Mouse (Mus musculus) left cerebral cortex, adult 2 months (tissue): Measurements from ENCODE around the gene Rab10. TPM values are rescaled to one million over a fixed set of nuclear protein-coding genes. Genes with fewer than 3 reads are reported as not detected.
"Not testable (repeated sequence)": the region's sequence is repeated elsewhere in the genome, so short reads cannot be mapped to it uniquely, and the experiment has no call there.

Source experiments
- DNase-seq, 2 experiments: peaks; one replicate each; pipeline ENCODE4 v3.0.0; 2021 to 2022; ENCODE audit warnings: low spot score in 2 of 2, mixed read lengths in 1 of 2; ENCODE audit errors: extremely low spot score in 1 of 2
- H3K27ac ChIP-seq: fragments of 200-600 bp; 2 replicates; pipeline ENCODE4 v1.8.1; 2022
- H3K4me3 ChIP-seq: fragments of 200-600 bp; 2 replicates; pipeline ENCODE4 v1.8.1; 2022
- CTCF ChIP-seq: fragments of 200-600 bp; IDR thresholded peaks from 2 replicates; pipeline ENCODE4 v1.8.1; 2022; ENCODE audit warnings: antibody characterized with exemption, mild to moderate bottlenecking, moderate library complexity
- intact Hi-C: fragments of 180-260 bp; cut with DNase I; formaldehyde crosslinking; loops from one replicate; pipeline ENCODE4 v1.15.1; 2025
- total RNA-seq, 2 experiments: library from RNA; stranded (reverse); gene quantifications; 2 replicates each; pipeline ENCODE4 v1.2.3; 2021

Rab10 gene
- total RNA-seq, 2 experiments from 2014 or later: 132 to 134 TPM

DNA sequence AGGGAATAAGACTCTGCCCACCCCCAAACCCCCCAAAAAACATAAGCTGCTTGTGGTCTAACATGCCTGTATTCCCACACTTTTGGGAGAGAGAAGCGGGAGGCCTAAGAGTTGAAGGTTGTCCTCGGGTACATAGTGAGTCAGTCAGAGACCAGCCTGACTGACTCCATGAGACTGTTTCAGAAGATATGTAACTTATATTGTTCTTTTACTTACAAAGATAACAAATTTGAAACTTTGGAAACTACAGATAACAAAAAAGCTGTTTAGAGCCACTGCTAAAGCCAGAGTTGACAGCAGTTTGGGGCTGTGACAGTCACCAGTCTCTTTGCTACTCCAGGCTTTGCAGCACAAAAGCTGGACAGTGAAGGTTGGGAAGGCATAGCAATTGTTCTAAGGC is 15.5 kb upstream of the Rab10 start:
- no peak for TF ChIP-seq CTCF
- no peak for DNase-seq
- intact Hi-C loops: no loop called here

DNA sequence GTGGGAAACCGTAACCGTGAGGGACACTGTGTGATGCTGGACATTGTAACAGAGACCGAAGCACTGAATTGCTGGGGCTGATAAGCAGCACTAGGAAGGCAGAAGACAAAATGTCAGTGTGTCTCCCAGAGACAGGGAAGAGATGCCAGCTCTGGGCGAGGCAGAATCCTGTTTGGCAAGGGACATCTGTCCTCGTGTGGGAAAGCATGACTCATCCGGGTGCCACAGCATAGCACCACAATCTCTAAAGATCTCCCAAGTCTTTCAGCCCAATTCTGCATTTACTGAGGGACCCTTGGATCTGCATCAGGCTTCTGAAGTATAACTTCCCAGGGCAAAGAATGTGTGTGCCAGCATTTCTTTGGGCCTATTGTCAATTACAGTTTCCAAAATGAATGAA is 13.5 kb upstream of the Rab10 start:
- peak; percentile 34 to 55 for DNase-seq
- intact Hi-C loops: no loop called here
- Histone ChIP-seq H3K27ac (peak overlapping the region; percentile 59), H3K4me3 (no peak overlapping the region)
- TF ChIP-seq CTCF: no peak

More for the DNA sequence above, 15.5 kb upstream of the Rab10 start:
- Histone ChIP-seq H3K27ac (no peak overlapping the region), H3K4me3 (no peak overlapping the region)

DNA sequence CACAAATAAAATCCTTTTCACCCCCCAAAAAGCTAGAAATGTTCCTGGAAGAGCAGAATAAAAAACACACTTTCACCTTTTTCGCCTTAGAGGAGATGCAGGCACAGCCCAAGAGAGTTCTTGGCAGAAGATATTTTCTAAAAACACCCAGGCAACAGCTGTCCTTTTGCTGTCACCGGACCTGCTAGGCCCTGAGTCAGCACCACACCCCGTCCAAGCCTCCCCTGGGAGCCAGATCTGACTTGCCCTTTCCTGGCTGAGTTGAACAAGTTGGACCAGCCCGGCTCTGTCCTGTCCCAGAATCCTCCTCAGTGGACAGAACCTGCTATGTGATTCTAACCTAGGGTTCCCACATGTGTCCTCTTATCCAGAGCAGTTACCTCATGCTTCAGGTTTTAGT is 9.6 kb upstream of the Rab10 start:
- DNase-seq: no peak
- Histone ChIP-seq H3K27ac (no peak overlapping the region), H3K4me3 (no peak overlapping the region)
- intact Hi-C loops: no loop called here
- no peak for TF ChIP-seq CTCF

DNA sequence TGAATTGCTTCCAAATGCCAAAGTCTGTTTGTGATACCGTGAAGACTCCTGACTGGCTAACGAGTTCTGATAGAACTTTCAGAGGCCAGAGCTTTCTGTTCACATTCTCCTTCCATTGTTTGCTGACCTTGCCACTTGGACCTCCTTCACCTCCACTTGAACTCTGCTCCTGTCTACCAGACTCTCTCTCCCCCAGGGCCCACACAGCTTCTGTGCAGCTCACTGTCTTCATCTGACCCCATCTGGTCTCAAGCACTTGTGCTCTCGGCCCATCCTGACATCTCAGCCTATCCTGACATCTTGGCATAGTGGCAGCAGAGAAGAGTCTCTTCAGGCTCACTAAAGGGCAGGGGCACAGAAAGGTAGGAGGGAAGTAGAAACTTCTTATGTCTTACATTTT is 7.2 kb upstream of the Rab10 start:
- intact Hi-C loops: no loop called here
- Histone ChIP-seq H3K27ac (no peak overlapping the region), H3K4me3 (no peak overlapping the region)
- no peak for TF ChIP-seq CTCF
- no peak for DNase-seq

DNA sequence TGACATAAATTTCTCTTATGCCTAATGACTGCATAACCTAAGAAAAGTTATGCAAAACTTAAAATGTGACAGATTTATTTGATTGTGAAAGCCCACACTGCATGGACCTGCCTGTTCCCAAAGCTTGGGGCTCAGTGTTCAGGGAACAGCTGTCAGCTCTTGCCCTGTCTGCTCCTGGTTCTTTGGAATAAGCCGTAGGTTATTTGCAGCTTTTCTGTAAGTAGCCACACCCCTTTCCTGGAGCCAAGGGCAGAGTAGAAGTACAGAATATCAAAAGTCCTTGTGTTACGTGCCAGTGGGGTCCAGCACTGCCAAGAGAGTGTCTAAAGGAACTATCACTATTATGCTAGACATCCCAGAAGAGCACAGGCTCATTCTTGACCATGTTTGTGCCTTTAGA is 6.3 kb upstream of the Rab10 start:
- intact Hi-C loops: no loop called here
- no peak for TF ChIP-seq CTCF
- no peak overlapping the region for H3K27ac ChIP-seq
- DNase-seq: no peak
- H3K4me3 ChIP-seq: no peak overlapping the region

DNA sequence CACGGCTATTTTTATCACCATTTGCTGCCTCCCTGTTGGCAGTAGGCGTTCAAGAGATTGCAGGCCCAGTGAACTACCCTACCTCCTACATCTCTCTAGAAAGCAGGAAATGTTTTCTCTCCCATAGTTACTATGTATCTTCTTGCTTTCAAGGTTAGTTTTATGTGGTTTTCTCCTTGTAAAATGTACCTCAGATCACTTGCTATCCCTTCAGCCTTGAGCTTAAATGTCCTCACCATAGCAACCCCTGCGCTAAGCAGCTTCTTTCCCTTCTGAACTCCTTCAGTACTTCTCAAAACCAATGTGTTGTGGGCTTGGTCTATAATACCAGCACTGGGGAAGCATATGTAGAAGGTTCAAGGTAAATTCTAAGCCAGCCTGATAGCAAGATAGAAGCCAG is 3.1 kb upstream of the Rab10 start:
- DNase-seq: no peak
- Histone ChIP-seq H3K27ac (no peak overlapping the region), H3K4me3 (no peak overlapping the region)
- intact Hi-C loops: loop anchor here (5.0 kb wide), 1 partner anchor 114 kb away; the partner anchor contains the start of gene Asxl2
- TF ChIP-seq CTCF: no peak

DNA sequence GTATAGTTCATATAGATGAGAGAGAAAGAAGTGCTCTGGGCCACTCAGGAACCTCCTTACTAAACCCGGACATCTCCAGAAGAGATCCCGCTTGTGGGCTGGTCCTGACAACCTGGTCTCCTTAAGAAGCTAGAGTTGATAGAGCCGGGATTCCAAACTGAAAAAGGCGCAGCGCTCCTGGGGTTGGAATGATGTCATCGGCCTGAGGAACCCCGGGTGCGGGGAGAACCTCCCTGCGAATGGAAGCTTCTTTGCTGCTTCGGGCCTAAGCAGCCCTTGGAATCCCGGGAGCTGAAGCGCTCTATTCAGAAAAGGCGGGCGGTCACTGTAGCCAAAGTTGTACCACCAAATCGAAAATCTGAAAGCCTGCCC is 538 bp upstream of the Rab10 start:
- no peak for DNase-seq
- intact Hi-C loops: loop anchor here (1.0 to 5.0 kb wide), 2 partner anchors 75 to 117 kb away; partner anchors contain the start of gene Asxl2

DNA sequence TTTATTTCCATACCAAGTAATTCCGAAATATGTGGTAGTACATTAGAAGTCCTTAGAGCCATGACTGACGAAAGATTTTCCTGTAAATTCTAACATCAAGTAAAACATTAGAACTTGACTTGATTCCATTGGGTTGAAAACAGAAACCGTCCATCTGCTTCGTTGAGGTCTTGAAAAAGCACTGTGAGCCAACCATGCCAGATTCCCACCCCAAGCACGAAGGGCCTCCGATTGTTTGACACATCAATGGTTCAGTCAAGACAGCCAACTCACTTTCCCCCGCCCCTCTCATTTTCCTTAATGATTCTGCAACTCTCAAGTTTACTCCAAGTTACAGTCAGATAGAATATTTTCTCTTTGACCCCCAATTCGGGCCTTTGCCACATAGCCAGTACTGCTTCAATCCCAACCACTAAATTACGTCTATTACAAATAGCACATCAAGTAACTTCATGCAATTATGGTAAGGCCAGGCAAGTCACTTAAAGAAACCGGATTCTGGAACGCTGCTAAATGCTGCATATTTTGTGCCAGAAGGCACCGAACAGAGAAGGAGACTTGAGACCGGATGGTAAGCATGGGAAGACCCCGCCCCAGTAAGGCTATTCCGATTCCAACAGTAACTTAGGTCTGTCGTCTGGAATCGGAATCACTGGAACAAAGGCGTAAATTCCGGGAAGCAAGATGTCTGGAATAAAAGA is 1.1 kb downstream of the Rab10 start:
- Histone ChIP-seq H3K4me3 (peak overlapping the region; percentile 99), H3K27ac (peak overlapping the region; percentile 94)
- DNase-seq: no peak
- TF ChIP-seq CTCF: no peak
- intact Hi-C loops: loop anchor here (2.0 kb wide), 1 partner anchor 56 kb away; the partner anchor contains the start of gene Kif3c

More for the DNA sequence above, 538 bp upstream of the Rab10 start:
- H3K27ac ChIP-seq: peak overlapping the region; percentile 92
- no peak for TF ChIP-seq CTCF
- peak overlapping the region; percentile 99 for H3K4me3 ChIP-seq

DNA sequence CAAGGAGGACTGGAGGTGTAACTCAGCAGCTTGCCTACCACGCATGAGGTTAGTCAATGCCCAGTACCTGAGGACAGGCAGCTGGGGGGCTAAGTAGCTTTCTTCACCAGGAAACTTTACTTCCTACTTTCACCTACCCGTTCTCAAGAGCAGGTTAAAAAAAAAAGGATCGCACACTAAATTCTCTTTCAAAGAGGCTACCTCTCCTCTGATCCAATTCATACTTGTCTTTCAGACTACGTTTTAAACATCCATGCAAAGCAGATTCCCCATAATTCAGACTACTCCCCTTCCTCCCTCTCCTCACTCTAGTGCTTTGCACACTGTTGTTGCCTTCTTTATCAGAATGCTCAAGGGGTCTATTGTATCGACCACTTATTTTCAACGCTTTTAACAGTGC is 2.2 kb downstream of the Rab10 start:
- no peak for DNase-seq
- Histone ChIP-seq H3K27ac (no peak overlapping the region), H3K4me3 (peak overlapping the region; percentile 99)
- no peak for TF ChIP-seq CTCF
- intact Hi-C loops: no loop called here

DNA sequence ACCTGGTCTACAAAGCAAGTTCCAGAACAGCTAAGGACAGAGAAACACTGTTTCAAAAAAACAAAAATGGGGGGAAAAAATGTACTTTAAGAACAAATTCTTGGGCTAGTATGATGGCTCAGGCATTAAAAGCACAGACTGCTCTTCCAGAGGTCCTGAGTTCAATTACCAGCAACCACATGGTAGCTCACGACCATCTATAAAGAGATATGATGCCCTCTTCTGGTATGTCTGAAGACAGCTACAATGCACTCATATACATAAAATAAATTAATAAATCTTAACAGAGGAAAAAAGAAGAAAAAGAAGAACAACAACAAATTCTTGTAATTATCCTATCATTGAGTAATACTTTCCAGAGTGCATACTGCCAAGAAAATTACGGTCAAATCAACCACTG is 4.5 kb downstream of the Rab10 start:
- intact Hi-C loops: no loop called here
- peak; percentile 39 for TF ChIP-seq CTCF
- DNase-seq: no peak
- Histone ChIP-seq H3K4me3 (no peak overlapping the region), H3K27ac (no peak overlapping the region)

DNA sequence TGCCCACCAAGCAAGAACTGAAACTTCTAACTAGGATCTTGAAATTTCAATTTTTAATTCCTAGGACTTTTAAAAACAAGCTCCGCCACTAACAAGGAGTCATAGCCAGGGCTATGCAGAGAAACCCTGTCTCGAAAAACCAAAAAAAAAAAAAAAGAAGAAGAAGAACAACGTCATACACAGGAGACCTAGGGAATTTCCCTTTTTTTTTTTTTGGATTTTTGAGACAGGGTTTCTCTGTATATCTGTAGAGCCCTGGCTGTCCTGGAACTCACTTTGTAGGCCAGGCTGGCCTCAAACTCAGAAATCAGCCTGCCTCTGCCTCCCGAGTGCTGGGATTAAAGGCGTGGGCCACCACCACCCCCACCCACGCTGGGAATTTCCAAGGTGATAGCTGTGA is 12.1 kb downstream of the Rab10 start:
- H3K27ac ChIP-seq, intact Hi-C loops, DNase-seq, H3K4me3 ChIP-seq: not testable (repeated sequence)

DNA sequence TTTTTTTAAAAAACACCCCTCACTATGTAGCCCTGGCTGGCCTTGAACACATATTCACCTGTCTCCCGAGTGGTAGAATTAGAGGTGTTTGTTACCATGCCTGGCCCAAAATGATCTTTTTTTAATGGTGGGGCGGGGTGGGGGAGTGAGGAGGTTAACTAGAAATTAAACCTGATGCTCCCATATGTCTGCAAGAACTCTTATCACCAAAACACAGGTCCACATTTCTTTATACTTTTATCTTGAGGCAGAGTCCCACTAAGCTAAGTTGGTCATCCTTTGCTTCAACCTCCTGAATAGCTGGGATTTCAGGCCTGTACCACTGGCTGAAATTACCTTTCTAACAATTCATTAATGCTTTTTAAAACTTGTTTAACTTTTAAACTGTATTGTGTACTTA is 13.7 kb downstream of the Rab10 start:
- no peak for DNase-seq
- intact Hi-C loops: no loop called here
- H3K4me3 ChIP-seq: no peak overlapping the region
- no peak for TF ChIP-seq CTCF
- no peak overlapping the region for H3K27ac ChIP-seq

DNA sequence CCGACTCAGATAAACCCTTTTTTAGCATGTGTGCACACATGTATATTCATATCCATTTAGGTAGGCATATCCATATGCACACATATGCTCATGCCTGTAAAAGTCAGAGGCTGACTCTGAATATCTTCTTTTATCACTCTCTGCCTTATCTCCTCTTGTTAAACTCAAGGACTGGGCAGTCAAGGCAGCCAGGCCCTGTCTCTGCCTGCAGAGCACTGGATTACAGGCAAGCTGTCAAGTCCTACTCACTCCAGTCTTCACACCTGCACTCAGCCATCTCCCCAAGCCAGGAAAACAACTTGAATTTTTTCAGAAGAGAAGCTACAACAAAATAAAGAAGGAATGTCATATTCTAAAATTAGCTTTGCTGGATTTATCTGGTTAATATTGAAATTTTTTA is 17.9 kb downstream of the Rab10 start:
- H3K27ac ChIP-seq: no peak overlapping the region
- DNase-seq: no peak
- TF ChIP-seq CTCF: no peak
- intact Hi-C loops: no loop called here
- no peak overlapping the region for H3K4me3 ChIP-seq
